Mouse (Mus musculus) brain, embryonic 14.5 days (tissue): ENCODE measurements at regions not wholly inside any gene's neighbourhood (a gene's known extent, or its start where the extent isn't known, plus 50 kb on each side); places are given as distances from the start of the nearest gene placed in this dataset.

Experiments used
- CTCF ChIP-seq: fragments of 200-500 bp; IDR thresholded peaks from 2 replicates; pipeline ENCODE4 v1.5.1; 2012; ENCODE audit warnings: inconsistent platforms, mild to moderate bottlenecking, moderate library complexity, borderline replicate concordance; ENCODE audit not compliant: insufficient read depth, insufficient read length; ENCODE audit errors: extremely low read depth
- POLR2A ChIP-seq: fragments of 200-500 bp; IDR thresholded peaks from 2 replicates; pipeline ENCODE4 v1.6.1; 2012; ENCODE audit warnings: mild to moderate bottlenecking, inconsistent platforms, borderline replicate concordance; ENCODE audit not compliant: poor library complexity, insufficient read depth, insufficient read length, severe bottlenecking; ENCODE audit errors: extremely low read depth

DNA sequence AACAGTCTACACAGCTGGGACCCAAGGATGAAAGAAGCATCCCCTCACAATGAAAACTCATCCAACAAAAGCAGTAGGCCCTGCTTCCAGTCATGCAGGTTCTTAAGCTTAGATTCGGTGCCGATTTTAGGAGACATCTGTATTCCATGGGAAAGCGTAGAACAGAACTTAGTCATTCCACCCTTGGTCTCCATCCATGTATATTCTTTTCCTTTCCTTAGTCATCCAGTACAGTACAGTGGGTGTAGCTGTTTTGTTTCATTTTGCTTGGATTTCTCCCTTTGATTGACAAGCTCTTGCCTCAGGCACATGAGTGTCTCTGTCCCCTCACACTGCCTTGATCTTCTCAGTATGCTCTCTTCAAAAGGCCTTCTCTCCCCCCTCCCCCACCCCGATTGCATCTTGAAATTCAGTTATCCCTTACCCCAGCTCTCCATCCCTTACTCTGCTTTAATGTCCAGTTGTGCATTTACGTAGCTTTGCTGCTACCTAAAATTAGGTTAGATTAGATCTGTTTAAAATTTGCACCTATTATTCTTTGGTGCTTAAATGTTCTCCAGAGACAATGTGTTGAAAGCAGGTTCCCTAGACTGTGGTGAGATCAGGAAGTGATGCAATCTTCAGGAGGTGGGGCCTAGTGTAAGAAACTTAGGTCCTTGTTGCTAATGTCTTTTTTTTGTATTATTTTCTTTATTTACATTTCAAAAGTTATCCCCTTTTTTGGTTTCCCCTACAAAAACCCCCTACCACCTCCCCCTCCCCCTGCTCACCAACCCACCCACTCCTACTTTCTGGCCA, 60.8 kb upstream of the Snap25 start:
- TF ChIP-seq POLR2A (no peak), CTCF (no peak)
